Mouse (Mus musculus) liver, adult 2 months (tissue): ENCODE measurements around the gene Qpct. TPM values are rescaled to one million over a fixed set of nuclear protein-coding genes. Genes with fewer than 3 reads are reported as not detected.

Source experiments
- DNase-seq: peaks from one replicate; pipeline ENCODE4 v3.0.0-alpha.2; 2011; ENCODE audit warnings: low read depth, low spot score; ENCODE audit errors: extremely low read depth
- H3K27ac ChIP-seq: fragments of 200-500 bp; replicated peaks from 2 replicates; pipeline ENCODE4 v1.5.1; 2012; ENCODE audit warnings: low read depth, mild to moderate bottlenecking, control low read depth, inconsistent platforms, low read length; ENCODE audit not compliant: insufficient read depth
- H3K27me3 ChIP-seq: fragments of 200-500 bp; 2 replicates; pipeline ENCODE4 v1.6.1; 2012; ENCODE audit warnings: mild to moderate bottlenecking, moderate library complexity, low read length, inconsistent platforms; ENCODE audit not compliant: control insufficient read depth, insufficient read depth
- H3K36me3 ChIP-seq: fragments of 200-500 bp; 2 replicates; pipeline ENCODE4 v1.6.1; 2012; ENCODE audit warnings: low read length, inconsistent platforms; ENCODE audit not compliant: control insufficient read depth, insufficient read depth
- H3K4me1 ChIP-seq: fragments of 200-500 bp; 2 replicates; pipeline ENCODE4 v1.6.1; 2011; ENCODE audit warnings: low read length; ENCODE audit not compliant: control insufficient read depth, insufficient read depth
- H3K4me3 ChIP-seq: fragments of 200-500 bp; 2 replicates; pipeline ENCODE4 v1.5.1; 2011; ENCODE audit warnings: low read depth, mild to moderate bottlenecking, control low read depth, low read length, moderate library complexity; ENCODE audit not compliant: insufficient read depth
- H3K79me2 ChIP-seq: fragments of 200-500 bp; 2 replicates; pipeline ENCODE4 v1.6.1; 2012; ENCODE audit warnings: inconsistent platforms, mild to moderate bottlenecking, low read length, moderate library complexity; ENCODE audit not compliant: control insufficient read depth, insufficient read depth
- H3K9ac ChIP-seq: fragments of 200-500 bp; 2 replicates; pipeline ENCODE4 v1.6.1; 2012; ENCODE audit warnings: low read depth, mild to moderate bottlenecking, control low read depth, inconsistent platforms, low read length
- CTCF ChIP-seq: fragments of 200-500 bp; IDR thresholded peaks from 2 replicates; pipeline ENCODE4 v1.5.1; 2011; ENCODE audit warnings: low read depth, low read length, control low read depth
- POLR2A ChIP-seq: fragments of 200-500 bp; IDR thresholded peaks from 2 replicates; pipeline ENCODE4 v1.6.1; 2011; ENCODE audit warnings: low read length, control low read depth; ENCODE audit not compliant: insufficient read depth; ENCODE audit errors: extremely low read depth
- WGBS: fragments of 180-500 bp; shearing (Covaris S2); methylation state at CpG from one replicate; pipeline ENCODE4 v1.1.7; 2018; 5-methylcytosine and 5-hydroxymethylcytosine counted together
- polyA plus RNA-seq: library from polyadenylated mRNA; depleted of rRNA; stranded (reverse); fragments of >200 nt; gene quantifications from 2 replicates; pipeline ENCODE4 v1.2.3, GENCODE M21; 2012; rRNA removed
- total RNA-seq: library from RNA; depleted of rRNA; stranded (reverse); fragments of >200 nt; gene quantifications from 2 replicates; pipeline ENCODE4 v1.2.3, GENCODE M21; 2014; rRNA removed

Qpct gene
- total RNA-seq (17.6 and 26.6 TPM in 2 replicates), polyA plus RNA-seq (9.8 and 12.1 TPM in 2 replicates)

- Histone ChIP-seq H3K79me2 (no peaks in the 10 kb centered on the region), H3K4me3 (peak within 1 kb of the TSS; percentile 79), H3K4me1 (no peaks in the 10 kb centered on the region), H3K9ac (peak within 1 kb of the TSS; percentile 63), H3K27me3 (no peaks in the 10 kb centered on the region), H3K36me3 (no peaks in the 10 kb centered on the region), H3K27ac (no peak within 1 kb of the TSS)
- 46% methylated on average over 4 of the region's 4 CpGs for WGBS
- DNase-seq = no peak
- TF ChIP-seq CTCF = no peak
- TF ChIP-seq POLR2A = no peak
These were observed at the start of gene Qpct for GRCm38 (mm10) chr17:79051606-79052005. TSS of gene Qpct (plus strand) at chr17:79051906.

- peaks cover 27% of the 10 kb centered on the region; the same call in 1 of the 2 replicates for H3K79me2 ChIP-seq
- TF ChIP-seq CTCF = no peak
- no peak for TF ChIP-seq POLR2A
- H3K36me3 ChIP-seq = peaks cover 6% of the 10 kb centered on the region
- no peak overlapping the region for H3K9ac ChIP-seq
- no peak overlapping the region for H3K27ac ChIP-seq
- no peak for DNase-seq
- WGBS = 77% methylated on average over 2 of the region's 2 CpGs
- peaks cover 8% of the 10 kb centered on the region for H3K4me1 ChIP-seq
- H3K4me3 ChIP-seq = no peak overlapping the region
- H3K27me3 ChIP-seq = no peaks in the 10 kb centered on the region
These were observed 38.1 kb upstream of the Qpct start for GRCm38 (mm10) chr17:79013625-79014024.

- Histone ChIP-seq H3K4me1 (peaks cover 8% of the 10 kb centered on the region), H3K79me2 (peaks cover 27% of the 10 kb centered on the region; the same call in 1 of the 2 replicates), H3K4me3 (no peak overlapping the region), H3K27me3 (no peaks in the 10 kb centered on the region), H3K36me3 (peaks cover 6% of the 10 kb centered on the region), H3K9ac (no peak overlapping the region), H3K27ac (no peak overlapping the region)
- TF ChIP-seq CTCF = no peak
- TF ChIP-seq POLR2A = no peak
- DNase-seq = no peak
- WGBS = 44% methylated on average over 2 of the region's 2 CpGs
These were observed 36.6 kb upstream of the Qpct start for GRCm38 (mm10) chr17:79014911-79015685.

- WGBS = 57% methylated on average over 10 of the region's 10 CpGs
- H3K4me1 ChIP-seq = peaks cover 8% of the 10 kb centered on the region
- H3K9ac ChIP-seq = no peak overlapping the region
- H3K4me3 ChIP-seq = no peak overlapping the region
- TF ChIP-seq POLR2A (no peak), CTCF (no peak)
- DNase-seq = no peak
- no peaks in the 10 kb centered on the region for H3K27me3 ChIP-seq
- H3K36me3 ChIP-seq = peaks cover 6% of the 10 kb centered on the region
- no peak overlapping the region for H3K27ac ChIP-seq
- H3K79me2 ChIP-seq = peaks cover 27% of the 10 kb centered on the region; the same call in 1 of the 2 replicates
These were observed 35.9 kb upstream of the Qpct start for GRCm38 (mm10) chr17:79015831-79016230.

GRCm38 (mm10) chr17:79018422-79018821 lies 33.3 kb upstream of the Qpct start:
- no peak overlapping the region for H3K4me3 ChIP-seq
- H3K9ac ChIP-seq = peak overlapping the region; percentile 12; the same call in 1 of the 2 replicates
- TF ChIP-seq CTCF = no peak
- TF ChIP-seq POLR2A = no peak

More at GRCm38 (mm10) chr17:79018422-79018821, 33.3 kb upstream of the Qpct start:
- H3K79me2 ChIP-seq = peaks cover 16% of the 10 kb centered on the region; the same call in 1 of the 2 replicates
- H3K4me1 ChIP-seq = peaks cover 8% of the 10 kb centered on the region
- no peaks in the 10 kb centered on the region for H3K27me3 ChIP-seq
- no peak overlapping the region for H3K27ac ChIP-seq
- 21% methylated on average over 9 of the region's 9 CpGs for WGBS
- H3K36me3 ChIP-seq = no peaks in the 10 kb centered on the region; the same call in 1 of the 2 replicates
- no peak for DNase-seq
